Mouse (Mus musculus): ENCODE measurements around the gene Efna3.

- no peak for TF ChIP-seq CTCF (conservative IDR thresholded peaks at IDR 0.05; ENCODE audit: low read length)
- no peak for TF ChIP-seq NANOG (IDR thresholded peaks at IDR 0.05; ENCODE audit: borderline replicate concordance, low read length)
- no peak for TF ChIP-seq POU5F1 (IDR thresholded peaks at IDR 0.05; ENCODE audit: borderline replicate concordance, low read length)
Measured at GRCm38 (mm10) chr3:89321183-89322130, 1.3 kb downstream of the Efna3 start.
